Mouse (Mus musculus): ENCODE data around the gene Tspan12.

DNA sequence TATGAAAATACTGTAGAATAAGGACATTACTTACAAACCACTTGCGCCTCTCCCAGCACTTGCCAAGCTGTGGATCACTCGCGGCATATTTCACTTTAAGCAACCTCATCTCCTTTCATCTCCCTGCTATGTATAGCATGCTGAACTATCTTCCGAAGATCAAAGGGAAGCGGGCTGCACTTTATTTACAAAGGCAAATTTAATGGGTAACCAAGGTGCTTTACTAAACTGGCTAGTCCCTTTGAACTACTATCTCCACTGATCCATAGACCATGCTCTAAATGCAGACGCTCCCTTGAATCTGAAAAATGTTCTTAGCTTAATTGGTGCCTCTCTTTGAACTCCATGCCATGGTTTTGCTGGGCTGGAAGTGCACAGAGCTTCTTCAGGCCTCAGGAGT is 27.2 kb upstream of the Tspan12 start:
- TF ChIP-seq CTCF (IDR thresholded peaks at IDR 0.05; ENCODE audit: low read depth) (no peak), EP300 (IDR thresholded peaks at IDR 0.05; ENCODE audit: low read depth) (no peak)
